Mouse (Mus musculus) testis, adult 10 weeks (tissue): Measurements from ENCODE around the gene Il31ra. TPM values are rescaled to one million over a fixed set of nuclear protein-coding genes. Genes with fewer than 3 reads are reported as not detected.

Experiments used
- polyA plus RNA-seq: library from polyadenylated mRNA; stranded (reverse); fragments of 350-450 nt; fragmentation: Illumina TruSeq; extraction: RNeasy Lipid Tissue Mini Kit (QIAGEN cat#74804); gene quantifications from one replicate; pipeline ENCODE4 v1.2.3, GENCODE M21; 2014; ENCODE audit warnings: low read depth, low replicate concordance

Gene Il31ra
- 0.48 TPM for polyA plus RNA-seq

GRCm38 (mm10) chr13:112594260-112594659 lies at the start of gene Il31ra:
TSS of gene Il31ra (minus strand) at chr13:112594360.

Other genes with a start within 250 kb of the Il31ra start
- gene Il6st, start 130.3 kb downstream of the Il31ra start, polyA plus RNA-seq, result 15.0 TPM
- 850 TPM for gene Ddx4, start 58.1 kb upstream of the Il31ra start, polyA plus RNA-seq
- gene Slc38a9, start 66.4 kb upstream of the Il31ra start, polyA plus RNA-seq, result 56.6 TPM
- 152 TPM for gene Plpp1, start 206.4 kb upstream of the Il31ra start, polyA plus RNA-seq